Mouse (Mus musculus): Measurements from ENCODE around the gene Ephx1.

DNA sequence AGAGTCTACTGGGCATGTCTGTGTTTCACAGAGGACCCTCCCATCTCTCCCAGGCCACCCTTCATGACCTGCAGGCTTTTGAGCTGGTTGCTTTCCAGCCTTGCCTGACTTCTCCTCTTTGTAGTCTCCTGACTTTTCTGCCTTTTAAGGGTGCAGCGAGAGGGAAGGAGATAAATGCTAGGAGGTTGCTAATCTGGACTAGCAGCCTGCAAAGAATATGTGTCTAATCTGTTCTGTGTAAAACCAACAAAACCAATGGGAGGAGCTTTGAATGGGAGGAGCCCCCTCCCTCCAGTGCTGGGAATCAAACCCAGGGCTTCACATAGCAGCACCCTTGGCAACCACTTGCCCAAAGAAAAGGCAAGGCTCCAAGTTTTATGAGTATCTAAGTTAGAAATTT is 47.6 kb upstream of the Ephx1 start:
- TF ChIP-seq POLR2A (IDR thresholded peaks at IDR 0.05; ENCODE audit: borderline replicate concordance, extremely low read depth, low read depth, low read length) (no peak), CTCF (IDR thresholded peaks at IDR 0.05; ENCODE audit: insufficient read depth, low read length) (no peak)
